Mouse (Mus musculus) liver, embryonic 14.5 days (tissue): Measurements from ENCODE around the gene Sumf1.

Experiments used
- CTCF ChIP-seq: IDR thresholded peaks from 2 replicates; pipeline ENCODE4 v1.5.1; 2016; ENCODE audit warnings: antibody characterized with exemption, low read depth, control low read depth
- EP300 ChIP-seq: IDR thresholded peaks from 2 replicates; pipeline ENCODE4 v1.6.1; 2016; ENCODE audit warnings: antibody characterized with exemption, low read depth

GRCm38 (mm10) chr6:108184847-108185684 lies at the start of gene Sumf1:
- no peak for TF ChIP-seq CTCF
- no peak for TF ChIP-seq EP300
